Mouse (Mus musculus): ENCODE measurements around the gene Gtf2h4. TPM values are rescaled to one million over a fixed set of nuclear protein-coding genes. Genes with fewer than 3 reads are reported as not detected.

Gtf2h4 gene
- total RNA-seq, 2 experiments from 2014 or later = 23.9 to 25.8 TPM

DNA sequence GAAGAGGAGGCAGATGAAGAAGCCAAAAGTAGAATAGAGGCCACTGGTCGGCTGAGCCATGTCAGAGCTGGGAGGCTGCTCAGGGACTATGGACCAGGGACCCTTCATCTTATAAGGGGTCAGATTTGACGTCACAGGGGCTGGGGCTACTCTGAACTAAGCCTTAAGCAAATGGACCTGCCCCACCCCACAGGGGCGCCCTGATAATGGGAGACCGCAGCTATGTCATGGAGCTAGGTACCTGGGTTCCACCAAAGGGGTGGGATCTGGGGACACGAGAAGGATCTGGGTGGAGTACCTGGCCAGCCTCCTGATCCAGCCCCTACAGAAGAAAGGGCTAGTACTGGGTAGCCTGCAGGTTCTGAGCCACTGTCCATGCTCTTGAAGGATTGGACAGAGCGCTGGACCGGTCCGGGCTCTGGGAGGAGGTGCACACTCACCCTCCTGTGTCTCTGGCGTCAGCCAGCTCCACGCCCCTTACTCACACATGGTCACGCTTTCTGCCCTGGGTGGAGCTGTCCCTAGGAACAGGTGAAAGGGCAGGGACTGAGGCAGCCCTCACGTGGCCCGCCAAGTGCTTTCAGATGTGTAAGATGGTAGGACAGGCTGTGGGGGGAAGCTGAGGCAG is 29.8 kb downstream of the Gtf2h4 start, which contains the start of gene Mucl3:
Mucl3 (minus strand) TSS at position 87 of the 628 bp plus-strand sequence.
- no peak for DNase-seq (ENCODE audit: low spot score in 2 of 2)

DNA sequence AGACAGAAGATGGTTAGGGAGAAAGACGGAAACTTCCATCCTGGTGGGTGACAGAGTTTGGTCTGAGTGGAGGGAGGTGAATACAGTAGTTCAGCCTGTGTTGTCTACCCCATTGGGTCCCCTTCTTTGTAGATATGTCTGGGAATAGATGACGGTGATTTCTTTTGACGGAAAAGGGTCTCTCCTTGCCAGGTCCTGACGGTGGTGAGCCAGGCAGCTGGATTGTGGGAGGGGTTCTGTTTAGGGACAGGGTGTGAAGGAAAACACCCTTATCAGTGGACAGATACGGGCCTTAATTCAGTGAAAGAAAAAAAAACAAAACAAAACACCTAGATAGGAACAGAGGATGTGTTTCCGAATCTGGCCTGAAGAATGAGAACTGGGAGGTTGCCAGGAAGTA is 34.2 kb downstream of the Gtf2h4 start:
- DNase-seq (ENCODE audit: low spot score in 2 of 2) = no peak

DNA sequence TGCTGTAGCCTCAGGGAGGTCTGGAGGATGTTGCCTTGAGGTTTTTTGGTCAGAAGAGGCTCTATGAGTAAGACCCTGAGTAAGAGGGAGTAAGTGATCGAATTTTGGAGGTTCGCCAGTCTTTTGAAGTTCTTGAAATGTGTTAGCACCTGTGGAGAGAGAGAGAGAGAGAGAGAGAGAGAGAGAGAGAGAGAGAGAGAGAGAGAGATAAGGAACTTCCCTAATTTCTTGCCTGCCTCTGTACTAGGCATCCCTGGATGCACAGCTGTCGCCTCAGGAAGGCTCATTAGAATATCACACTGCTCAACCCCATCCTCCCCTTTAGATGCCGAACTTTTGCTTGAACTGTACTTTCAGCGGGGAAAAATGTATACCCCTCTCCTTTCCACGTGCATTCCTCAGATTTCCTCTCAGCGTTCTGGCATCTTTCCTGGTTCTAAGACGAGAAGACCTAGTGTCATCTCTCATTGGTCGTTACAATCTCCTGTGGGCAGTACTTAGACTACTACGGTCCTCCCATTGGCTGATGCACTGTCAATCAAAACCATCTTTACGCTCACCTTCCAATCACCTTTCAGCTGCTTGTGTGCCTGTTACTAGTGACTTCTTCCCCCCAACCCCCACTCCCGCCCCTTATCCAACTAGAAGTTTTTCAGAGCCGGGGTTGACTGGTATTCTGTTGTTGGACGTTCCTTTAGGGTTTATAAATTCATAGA is 34.9 kb downstream of the Gtf2h4 start:
- DNase-seq (ENCODE audit: low spot score in 2 of 2) = peak; percentile 38 to 69

DNA sequence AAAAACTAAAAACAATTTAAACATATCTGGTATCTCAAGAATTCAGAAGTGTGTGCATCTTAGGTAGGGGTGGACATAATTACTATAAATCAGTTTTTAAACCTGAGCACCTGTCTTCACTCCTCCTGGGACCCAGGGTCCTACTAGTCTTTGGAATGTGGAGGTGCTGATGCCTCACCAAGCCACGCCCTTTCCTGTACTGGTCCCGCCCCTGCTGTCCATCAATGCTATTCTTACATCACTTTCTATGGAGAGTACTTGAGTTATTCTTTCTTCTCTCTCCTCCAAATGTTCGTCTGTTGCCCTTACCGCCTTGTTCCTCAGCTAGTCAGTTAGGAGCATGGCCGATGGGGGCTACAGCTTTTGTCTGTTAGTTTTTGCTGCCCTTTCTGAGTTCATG is 37.2 kb downstream of the Gtf2h4 start:
- peak in 1 of 2 experiments; percentile 16 for DNase-seq (ENCODE audit: low spot score in 2 of 2)

DNA sequence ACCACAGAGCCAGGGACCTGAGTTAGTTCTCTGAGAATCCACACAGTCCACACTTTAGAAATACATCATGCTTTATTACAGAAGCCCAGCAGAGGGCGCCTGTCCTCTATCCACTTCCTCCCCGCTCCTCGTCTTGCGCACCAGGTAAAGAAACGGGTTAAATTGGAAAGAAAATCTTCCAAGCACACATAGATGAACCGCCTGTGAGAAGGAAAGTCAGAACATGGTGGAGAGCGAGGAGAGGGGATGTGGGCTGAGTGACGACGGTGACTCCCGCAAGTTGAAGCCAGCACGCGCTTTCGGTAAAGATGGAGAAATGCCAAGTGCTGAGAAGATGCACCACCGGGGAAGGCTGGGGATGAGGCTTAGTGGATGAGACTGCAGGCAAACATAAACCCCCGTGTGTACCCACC is 37.8 kb downstream of the Gtf2h4 start:
- peak; percentile 65 to 86 for DNase-seq (ENCODE audit: low spot score in 2 of 2)

DNA sequence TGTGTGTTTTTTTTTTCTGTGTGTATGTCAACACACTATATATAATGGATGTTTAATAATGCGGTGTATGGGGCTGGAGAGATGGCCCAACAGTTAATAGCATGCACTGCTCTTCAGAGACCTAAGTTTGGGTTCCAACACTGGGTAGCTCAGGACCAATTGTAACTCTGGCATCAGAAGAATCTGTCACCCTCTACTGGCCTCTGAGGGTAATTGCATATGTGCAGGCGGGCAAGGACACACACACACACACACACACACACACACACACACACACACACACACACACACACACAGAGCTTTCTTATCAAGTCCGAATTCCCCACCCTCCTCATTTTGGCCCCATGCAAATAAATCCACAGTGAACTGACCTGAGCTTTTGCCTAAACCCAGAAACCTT is 38.3 kb downstream of the Gtf2h4 start:
- DNase-seq (ENCODE audit: low spot score in 2 of 2) = peak in 1 of 2 experiments; percentile 26

DNA sequence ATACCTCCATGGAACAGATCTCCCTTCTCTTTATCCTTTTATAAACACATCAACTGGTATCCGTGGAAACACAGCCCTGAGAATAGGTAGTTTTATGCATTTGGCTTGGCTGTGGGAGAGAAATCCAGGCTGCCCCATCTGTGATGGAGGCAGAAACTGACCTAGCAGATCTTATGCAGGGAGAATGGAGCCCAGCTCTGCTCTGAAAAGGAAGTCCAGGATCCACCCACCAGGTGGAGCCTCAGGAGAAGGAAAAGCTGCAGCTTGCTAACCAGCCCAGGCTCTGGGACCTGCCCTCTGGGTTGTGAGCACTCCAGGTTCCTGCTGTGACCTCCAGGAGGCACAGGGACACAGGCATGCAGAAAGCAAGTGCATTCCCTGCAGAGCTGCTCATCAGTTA is 39.5 kb downstream of the Gtf2h4 start:
- peak; percentile 15 to 31 for DNase-seq (ENCODE audit: low spot score in 2 of 2)

DNA sequence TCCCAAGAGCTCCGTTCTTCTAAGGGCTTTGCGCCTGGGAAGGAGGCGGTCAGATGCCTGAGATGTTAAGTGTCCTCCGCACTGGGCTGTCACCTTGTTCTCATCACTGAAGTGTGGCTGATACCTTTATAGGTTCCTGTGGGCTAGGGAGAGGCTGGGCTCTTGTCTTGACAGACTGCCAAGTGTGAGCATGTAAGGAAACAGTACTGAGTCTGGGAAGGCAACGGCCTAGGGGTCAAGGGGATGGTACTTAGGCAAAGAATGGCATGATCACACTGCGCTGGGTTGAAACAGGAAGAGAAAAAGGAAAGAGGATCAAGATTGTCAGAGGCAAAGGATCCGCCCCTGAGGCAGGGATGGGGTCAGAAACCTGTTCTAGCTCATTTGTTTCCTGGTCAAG is 47.0 kb downstream of the Gtf2h4 start, which contains the start of gene Gm9573:
Gm9573 (minus strand) TSS at position 101 of the 400 bp plus-strand sequence.
- DNase-seq (ENCODE audit: low spot score in 2 of 2) = no peak

Other genes starting within 250 kb of the Gtf2h4 start
- not detected for gene H2-Q6, start 248.9 kb downstream of the Gtf2h4 start, total RNA-seq (2021)
- gene H2-Q7, start 234.6 kb downstream of the Gtf2h4 start, total RNA-seq (2021) = under 1 TPM; 0.41 to 0.43 TPM
- not detected for gene H2-Q10, start 203.7 kb downstream of the Gtf2h4 start, total RNA-seq (2021)
- gene Pou5f1, start 167.7 kb downstream of the Gtf2h4 start, total RNA-seq (2021) = under 1 TPM in 1 of 2 experiments, not detected in 1; 0.48 TPM
- gene Tcf19, start 156.9 kb downstream of the Gtf2h4 start, total RNA-seq (2021) = 1 to 10 TPM; 5.3 to 6.5 TPM
- gene Cchcr1, start 156.6 kb downstream of the Gtf2h4 start, total RNA-seq (2021) = 1 to 10 TPM; 6.1 to 6.5 TPM
- gene Psors1c2, start 140.5 kb downstream of the Gtf2h4 start, total RNA-seq (2021) = under 1 TPM in 1 of 2 experiments, not detected in 1; 0.55 TPM
- gene Cdsn, start 121.6 kb downstream of the Gtf2h4 start, total RNA-seq (2021) = under 1 TPM; 0.14 to 0.44 TPM
- gene 2300002M23Rik, start 106.3 kb downstream of the Gtf2h4 start, total RNA-seq (2021) = not detected
- gene Sfta2, start 72.2 kb downstream of the Gtf2h4 start, total RNA-seq (2021) = not detected
- gene Gm9573, start 47.1 kb downstream of the Gtf2h4 start, total RNA-seq (2021) = not detected
- not detected for gene Mucl3, start 30.0 kb downstream of the Gtf2h4 start, total RNA-seq (2021)
- gene Vars2, start 6.1 kb downstream of the Gtf2h4 start, total RNA-seq (2021) = 10 to 100 TPM; 34.3 to 34.8 TPM
- 10 to 100 TPM; 73.6 to 81.0 TPM for gene Ddr1, start 30.9 kb upstream of the Gtf2h4 start, total RNA-seq (2021)
- 1 to 10 TPM; 3.8 to 4.2 TPM for gene Ier3, start 147.9 kb upstream of the Gtf2h4 start, total RNA-seq (2021)
- gene Flot1, start 149.5 kb upstream of the Gtf2h4 start, total RNA-seq (2021) = 100 to 1,000 TPM; 139 to 147 TPM
- gene Tubb5, start 164.6 kb upstream of the Gtf2h4 start, total RNA-seq (2021) = 100 to 1,000 TPM; 615 to 684 TPM
- 10 to 100 TPM; 13.6 to 15.0 TPM for gene Mdc1, start 167.8 kb upstream of the Gtf2h4 start, total RNA-seq (2021)
- gene Nrm, start 187.6 kb upstream of the Gtf2h4 start, total RNA-seq (2021) = 1 to 10 TPM; 3.9 to 4.7 TPM
- 10 to 100 TPM; 13.4 to 14.0 TPM for gene Ppp1r18, start 191.9 kb upstream of the Gtf2h4 start, total RNA-seq (2021)
- gene Dhx16, start 206.1 kb upstream of the Gtf2h4 start, total RNA-seq (2021) = 10 to 100 TPM; 30.3 to 33.6 TPM
- 10 to 100 TPM; 61.8 to 71.4 TPM for gene 2310061I04Rik, start 223.7 kb upstream of the Gtf2h4 start, total RNA-seq (2021)
- gene Atat1, start 236.3 kb upstream of the Gtf2h4 start, total RNA-seq (2021) = 10 to 100 TPM; 82.6 to 87.1 TPM
- 10 to 100 TPM; 41.2 to 42.7 TPM for gene Mrps18b, start 242.7 kb upstream of the Gtf2h4 start, total RNA-seq (2021)
- gene Ppp1r10, start 242.7 kb upstream of the Gtf2h4 start, total RNA-seq (2021) = 10 to 100 TPM; 68.3 to 74.5 TPM

All from layer of hippocampus, postnatal 14 days (tissue).